Mouse (Mus musculus) hindbrain, postnatal 0 days (tissue): Measurements from ENCODE around the gene Ptms. TPM values are rescaled to one million over a fixed set of nuclear protein-coding genes. Genes with fewer than 3 reads are reported as not detected.

ENCODE experiments used
- ATAC-seq: fragments of 200-750 bp; cut with Nextera tagmentation; 2 replicates; pipeline ENCODE4 v1.8.0; 2017; ENCODE audit warnings: mild to moderate bottlenecking, moderate TSS enrichment, moderate library complexity
- DNase-seq: peaks from one replicate; pipeline ENCODE4 v3.0.0-alpha.2; 2015; ENCODE audit warnings: low spot score
- H3K27ac ChIP-seq: fragments of 300-500 bp; sonication (generic); 2 replicates; pipeline ENCODE4 v1.5.1; 2014; ENCODE audit warnings: mild to moderate bottlenecking
- H3K27me3 ChIP-seq: fragments of 300-500 bp; sonication (generic); 2 replicates; pipeline ENCODE4 v1.6.1; 2014; ENCODE audit warnings: low read length, mixed read lengths; ENCODE audit not compliant: insufficient read depth
- H3K36me3 ChIP-seq: fragments of 300-500 bp; sonication (generic); 2 replicates; pipeline ENCODE4 v1.6.1; 2014; ENCODE audit warnings: low read length, mixed read lengths; ENCODE audit not compliant: insufficient read depth
- H3K4me1 ChIP-seq: fragments of 300-500 bp; sonication (generic); 2 replicates; pipeline ENCODE4 v1.6.1; 2014; ENCODE audit warnings: antibody characterized with exemption, low read length, mixed read lengths; ENCODE audit not compliant: insufficient read depth
- H3K4me2 ChIP-seq: fragments of 300-500 bp; sonication (generic); 2 replicates; pipeline ENCODE4 v1.6.1; 2014; ENCODE audit warnings: low read depth, mild to moderate bottlenecking, low read length, moderate library complexity, mixed read lengths
- H3K4me3 ChIP-seq: fragments of 300-500 bp; sonication (generic); 2 replicates; pipeline ENCODE4 v1.5.1; 2014; ENCODE audit warnings: low read length
- H3K9ac ChIP-seq: fragments of 300-500 bp; sonication (generic); replicated peaks from 2 replicates; pipeline ENCODE4 v1.6.1; 2014; ENCODE audit warnings: mild to moderate bottlenecking, low read length, moderate library complexity, mixed read lengths
- H3K9me3 ChIP-seq: fragments of 300-500 bp; sonication (generic); 2 replicates; pipeline ENCODE4 v1.6.1; 2016; ENCODE audit warnings: low read length, mixed read lengths
- CTCF ChIP-seq: IDR thresholded peaks from 2 replicates; pipeline ENCODE4 v1.5.1; 2016; ENCODE audit warnings: antibody characterized with exemption, control low read depth, low read depth
- WGBS: fragments of 180-500 bp; shearing (Covaris S2); extraction: QIAGEN DNeasy Blood & Tissue Kit; methylation state at CpG from one replicate; pipeline ENCODE4 v1.1.7; 2014; 5-methylcytosine and 5-hydroxymethylcytosine counted together
- polyA plus RNA-seq: library from polyadenylated mRNA; unstranded; fragments of >200 nt; fragmentation: Nextera tagmentation; extraction: Ambion mirVana; gene quantifications from 2 replicates; pipeline ENCODE4 v1.2.1, GENCODE M21; 2015
- total RNA-seq: library from RNA; depleted of rRNA; stranded (reverse); fragments of >200 nt; gene quantifications from 2 replicates; pipeline ENCODE4 v1.2.3, GENCODE M21; 2014; rRNA removed

The Ptms gene
- total RNA-seq (913 and 1,024 TPM in 2 replicates), polyA plus RNA-seq (767 and 773 TPM in 2 replicates)

GRCm38 (mm10) chr6:124919695-124920317, at the start of gene Ptms:
Gene Ptms, minus strand, starts transcription at chr6:124920103.
- H3K27ac ChIP-seq: peak within 1 kb of the TSS; percentile 100
- DNase-seq: peak; percentile 97
- H3K4me1 ChIP-seq: peaks cover 32% of the 10 kb centered on the region
- WGBS: under 1% methylated on average over 13 of the region's 13 CpGs
- no peaks in the 10 kb centered on the region for H3K36me3 ChIP-seq
- H3K9me3 ChIP-seq: no peaks in the 10 kb centered on the region
- H3K27me3 ChIP-seq: no peaks in the 10 kb centered on the region
- no peak for TF ChIP-seq CTCF
- ATAC-seq: peak; percentile 88
- H3K9ac ChIP-seq: peak within 1 kb of the TSS; percentile 46
- H3K4me3 ChIP-seq: peak within 1 kb of the TSS; percentile 27
- H3K4me2 ChIP-seq: peak within 1 kb of the TSS; percentile 98

DNA sequence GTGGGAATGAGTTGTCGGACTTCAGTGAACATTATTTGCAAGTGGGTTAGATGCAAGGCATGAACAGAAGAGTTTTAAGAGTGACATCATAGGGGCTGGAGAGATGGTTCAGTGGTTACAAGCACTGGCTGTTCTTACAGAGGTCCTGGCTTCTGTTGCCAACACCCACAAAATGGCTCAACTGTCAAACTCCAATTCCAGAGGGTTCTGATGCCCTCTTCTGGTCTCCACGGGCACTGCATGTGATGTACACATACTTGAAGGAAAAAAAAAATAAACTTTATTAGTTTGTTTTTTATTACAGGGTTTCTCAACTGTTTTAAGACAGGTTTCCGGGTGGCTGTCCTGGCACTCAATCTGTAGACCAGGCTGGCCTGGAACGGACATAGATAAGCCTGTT, 47.9 kb upstream of the Ptms start:
- WGBS: 68% methylated on average over 4 of the region's 4 CpGs
- ATAC-seq: no peak
- H3K9ac ChIP-seq: no peak overlapping the region

DNA sequence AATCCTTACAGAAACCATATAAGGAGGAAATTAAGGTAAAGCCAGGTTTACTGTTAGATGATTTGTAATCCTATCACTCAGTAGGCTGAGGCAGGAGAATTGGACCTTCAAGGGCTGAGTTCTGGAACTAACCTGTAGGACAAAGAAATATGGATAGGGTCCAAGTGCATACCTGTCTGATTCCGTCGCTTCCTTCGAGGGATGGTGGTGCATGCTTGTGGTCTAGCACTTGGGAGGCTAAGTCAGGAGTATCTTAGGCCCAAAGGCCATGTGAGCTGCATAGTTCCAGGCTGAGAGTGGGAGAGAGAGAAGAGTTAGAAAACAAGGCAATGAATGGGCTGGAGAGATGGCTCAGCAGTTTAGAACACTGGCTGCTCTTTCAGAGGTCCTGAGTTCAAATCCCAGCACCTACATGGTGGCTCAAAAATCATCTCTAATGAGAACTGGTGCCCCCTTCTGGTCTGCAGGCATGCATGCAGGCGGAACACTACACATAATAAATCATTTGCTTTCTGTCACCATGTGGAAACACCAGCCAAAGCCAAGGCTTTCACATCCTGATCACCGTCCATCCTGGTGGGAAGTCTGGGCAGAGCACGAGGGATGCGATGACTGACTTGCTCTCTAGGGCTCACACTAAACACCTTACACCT, 46.7 kb upstream of the Ptms start:
- H3K4me3 ChIP-seq: peak overlapping the region; percentile 59
- H3K27ac ChIP-seq: no peak overlapping the region
- H3K27me3 ChIP-seq: no peaks in the 10 kb centered on the region
- no peaks in the 10 kb centered on the region for H3K36me3 ChIP-seq
- ATAC-seq (no peak), DNase-seq (peak; percentile 7)
- peak overlapping the region; percentile 88 for H3K4me2 ChIP-seq
- H3K4me1 ChIP-seq: peaks cover 12% of the 10 kb centered on the region
- WGBS: 95% methylated on average over 7 of the region's 7 CpGs
- peak overlapping the region; percentile 84; the same call in 1 of the 2 replicates for H3K9ac ChIP-seq
- peak; percentile 45 for TF ChIP-seq CTCF
- no peaks in the 10 kb centered on the region for H3K9me3 ChIP-seq

More for the DNA sequence above, 47.9 kb upstream of the Ptms start:
- Histone ChIP-seq H3K9me3 (no peaks in the 10 kb centered on the region), H3K27ac (no peak overlapping the region), H3K4me2 (no peak overlapping the region), H3K4me1 (peaks cover 12% of the 10 kb centered on the region), H3K36me3 (no peaks in the 10 kb centered on the region), H3K27me3 (no peaks in the 10 kb centered on the region), H3K4me3 (no peak overlapping the region)
- TF ChIP-seq CTCF: peak; percentile 65
- DNase-seq: peak; percentile 61

DNA sequence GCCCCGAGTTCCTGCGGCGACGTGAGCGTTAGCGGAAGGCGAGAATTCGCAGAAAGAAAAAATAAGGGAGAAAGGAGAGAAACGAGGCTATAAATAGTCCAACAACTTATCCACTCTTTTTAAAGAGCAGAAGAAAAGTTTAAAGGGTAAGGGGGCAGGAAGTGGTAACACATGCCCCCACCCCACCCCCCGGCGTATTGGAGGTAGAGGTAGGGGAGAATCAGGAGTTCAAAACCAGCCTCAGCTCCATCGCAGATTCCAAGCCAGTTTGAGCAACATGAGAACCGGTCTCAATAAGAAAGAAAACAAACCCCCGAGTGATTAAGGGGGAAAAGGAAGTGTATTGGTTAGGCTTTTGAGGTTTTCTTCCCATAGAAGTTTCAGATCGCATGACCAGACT, 45.8 kb upstream of the Ptms start:
- peak overlapping the region; percentile 84 for H3K9ac ChIP-seq
- TF ChIP-seq CTCF: no peak
- peaks cover 7% of the 10 kb centered on the region for H3K36me3 ChIP-seq
- H3K4me3 ChIP-seq: peak overlapping the region; percentile 59
- DNase-seq (no peak), ATAC-seq (no peak)
- 15% methylated on average over 15 of the region's 15 CpGs for WGBS
- peak overlapping the region; percentile 88 for H3K4me2 ChIP-seq
- peak overlapping the region; percentile 91 for H3K27ac ChIP-seq
- no peaks in the 10 kb centered on the region for H3K27me3 ChIP-seq
- peaks cover 12% of the 10 kb centered on the region for H3K4me1 ChIP-seq
- H3K9me3 ChIP-seq: no peaks in the 10 kb centered on the region

GRCm38 (mm10) chr6:124965088-124965719, 45.3 kb upstream of the Ptms start, which contains the start of gene Cops7a:
Gene Cops7a, minus strand, starts transcription at chr6:124965538.
- WGBS: under 1% methylated on average over 67 of the region's 68 CpGs
- 0 out of 2 replicates have a peak, but pooled peaks have one; percentile 18 for TF ChIP-seq CTCF
- Histone ChIP-seq H3K4me3 (peak within 1 kb of the TSS; percentile 59), H3K27ac (peak within 1 kb of the TSS; percentile 91), H3K9ac (peak within 1 kb of the TSS; percentile 84), H3K27me3 (no peaks in the 10 kb centered on the region), H3K4me2 (peak within 1 kb of the TSS; percentile 88), H3K36me3 (peaks cover 12% of the 10 kb centered on the region), H3K4me1 (peaks cover 12% of the 10 kb centered on the region), H3K9me3 (no peaks in the 10 kb centered on the region)
- DNase-seq (peak; percentile 97), ATAC-seq (peak; percentile 95)

GRCm38 (mm10) chr6:124964638-124965037, 44.7 kb upstream of the Ptms start:
- Histone ChIP-seq H3K9ac (peak overlapping the region; percentile 84), H3K4me3 (peak overlapping the region; percentile 59), H3K9me3 (no peaks in the 10 kb centered on the region), H3K27me3 (no peaks in the 10 kb centered on the region), H3K4me2 (peak overlapping the region; percentile 88), H3K4me1 (peaks cover 12% of the 10 kb centered on the region), H3K27ac (peak overlapping the region; percentile 91), H3K36me3 (peaks cover 17% of the 10 kb centered on the region)
- WGBS: 44% methylated on average over 16 of the region's 16 CpGs
- peak; percentile 30 for ATAC-seq
- TF ChIP-seq CTCF: no peak
- DNase-seq: no peak
